In the genomic region with DNA sequence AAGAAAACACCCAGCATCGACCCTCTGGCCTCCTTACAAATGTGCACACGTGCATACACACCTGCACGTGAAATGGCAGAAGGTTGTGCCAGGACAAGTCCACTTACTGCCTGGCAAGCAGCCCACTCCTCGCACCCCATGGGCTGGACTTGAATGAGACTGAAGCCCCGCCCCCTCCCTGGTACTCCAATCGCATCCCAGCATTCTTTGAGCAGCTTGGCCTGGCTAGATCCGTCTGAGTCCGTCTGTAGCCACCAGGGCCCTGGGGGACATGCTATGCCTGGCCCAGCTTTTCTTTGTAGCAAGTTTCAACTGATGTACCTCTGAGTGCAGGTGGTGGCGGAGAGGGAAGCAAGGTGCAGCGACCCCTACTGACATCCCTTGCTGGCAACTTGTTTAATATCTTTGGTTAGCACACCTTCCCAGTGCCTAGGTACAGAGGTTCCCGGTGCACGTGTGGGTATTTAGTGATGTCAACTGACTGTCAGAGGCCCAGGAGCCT, we compare ENCODE assay signal across 8 mouse cellular contexts. TPM values are rescaled to one million over a fixed set of nuclear protein-coding genes. Genes with fewer than 3 reads are reported as not detected.
DNase-seq lines count a peak whose midpoint lies in the region; ATAC-seq and TF ChIP-seq lines count a peak whose summit lies in the region.

No protein-coding gene starts in this region.

- no peak for TF ChIP-seq POLR2A in brain, embryonic 14.5 days (IDR thresholded peaks at IDR 0.05; ENCODE audit: borderline replicate concordance, extremely low read depth, insufficient read depth, insufficient read length, poor library complexity, severe bottlenecking)

- peaks cover 26% of the 10 kb centered on the region for H3K4me1 ChIP-seq in hindbrain, embryonic 10.5 days (replicated peaks)
- H3K4me1 ChIP-seq in hindbrain, embryonic 16.5 days (ENCODE audit: control insufficient read depth, insufficient read depth, low read depth, low read length), result peaks cover 10% of the 10 kb centered on the region
- peaks cover 55% of the 10 kb centered on the region for H3K4me1 ChIP-seq in heart, embryonic 12.5 days (replicated peaks)

- ATAC-seq in hindbrain, embryonic 16.5 days, result no peak
- peak; percentile 73 for ATAC-seq in heart, embryonic 12.5 days (ENCODE audit: insufficient number of reproducible peaks, low FRiP score)
- peak; percentile 37 for ATAC-seq in megakaryocyte, adult 5-6 weeks (ENCODE audit: poor library complexity, severe bottlenecking)

- peak overlapping the region; percentile 16; the same call in 1 of the 2 replicates for H3K4me3 ChIP-seq in hindbrain, embryonic 10.5 days
- H3K4me3 ChIP-seq in hindbrain, embryonic 16.5 days (ENCODE audit: low read length), result no peak overlapping the region
- no peak overlapping the region for H3K4me3 ChIP-seq in heart, embryonic 12.5 days

- no peak overlapping the region for H3K9ac ChIP-seq in hindbrain, embryonic 16.5 days (ENCODE audit: low read depth, low read length)
- no peak overlapping the region for H3K9ac ChIP-seq in heart, embryonic 12.5 days

- DNase-seq in hindbrain, embryonic 10.5 days (ENCODE audit: low spot score), result peak; percentile 68
- DNase-seq in brain, embryonic 14.5 days (ENCODE audit: low read depth), result peak; percentile 89
- DNase-seq in kidney, postnatal 14 days, result peak; percentile 85
- DNase-seq in splenic B cell, adult 2 months (ENCODE audit: low read depth, low spot score), result peak; percentile 61
- no peak for DNase-seq in left cerebral cortex, postnatal 25 days (ENCODE audit: low spot score in 2 of 2)

- no peaks in the 10 kb centered on the region for H3K9me3 ChIP-seq in hindbrain, embryonic 10.5 days
- no peaks in the 10 kb centered on the region for H3K9me3 ChIP-seq in hindbrain, embryonic 16.5 days (ENCODE audit: control insufficient read depth, low read length)
- no peaks in the 10 kb centered on the region for H3K9me3 ChIP-seq in heart, embryonic 12.5 days (replicated peaks)

- H3K4me2 ChIP-seq in hindbrain, embryonic 16.5 days (ENCODE audit: low read length), result no peak overlapping the region
- H3K4me2 ChIP-seq in heart, embryonic 12.5 days, result peak overlapping the region; percentile 46

- intact Hi-C loops in left cerebral cortex, postnatal 25 days (cut with DNase I), result no loop called here

- peaks cover 28% of the 10 kb centered on the region for H3K36me3 ChIP-seq in hindbrain, embryonic 10.5 days
- peaks cover 10% of the 10 kb centered on the region for H3K36me3 ChIP-seq in hindbrain, embryonic 16.5 days (ENCODE audit: control insufficient read depth, insufficient read depth, low read length)
- H3K36me3 ChIP-seq in heart, embryonic 12.5 days, result peaks cover 30% of the 10 kb centered on the region
- peaks cover 9% of the 10 kb centered on the region for H3K36me3 ChIP-seq in splenic B cell, adult 2 months (ENCODE audit: control insufficient read depth, insufficient read depth, low read length, poor library complexity, severe bottlenecking)

- 13% methylated on average over 12 of the region's 12 CpGs for WGBS in hindbrain, embryonic 10.5 days
- 8% methylated on average over 12 of the region's 12 CpGs for WGBS in hindbrain, embryonic 16.5 days
- WGBS in heart, embryonic 12.5 days, result 8% methylated on average over 12 of the region's 12 CpGs

- peaks cover 29% of the 10 kb centered on the region for H3K27me3 ChIP-seq in hindbrain, embryonic 10.5 days (ENCODE audit: insufficient read depth, poor library complexity, severe bottlenecking)
- no peaks in the 10 kb centered on the region for H3K27me3 ChIP-seq in hindbrain, embryonic 16.5 days (replicated peaks; ENCODE audit: control insufficient read depth, insufficient read depth, low read length)
- no peaks in the 10 kb centered on the region for H3K27me3 ChIP-seq in heart, embryonic 12.5 days (replicated peaks)
- no peaks in the 10 kb centered on the region for H3K27me3 ChIP-seq in splenic B cell, adult 2 months (ENCODE audit: control insufficient read depth, insufficient read depth, low read length, poor library complexity, severe bottlenecking)

- peak overlapping the region; percentile 10 for H3K27ac ChIP-seq in hindbrain, embryonic 10.5 days
- no peak overlapping the region for H3K27ac ChIP-seq in hindbrain, embryonic 16.5 days (ENCODE audit: low read depth, low read length)
- peak overlapping the region; percentile 88 for H3K27ac ChIP-seq in heart, embryonic 12.5 days (ENCODE audit: poor library complexity, severe bottlenecking)

- peak; percentile 35; the same call in 1 of the 2 replicates for TF ChIP-seq CTCF in brain, embryonic 14.5 days (IDR thresholded peaks at IDR 0.05; ENCODE audit: borderline replicate concordance, extremely low read depth, insufficient read depth, insufficient read length)

RNA-seq across cellular contexts. Expression of a gene that starts 12.3 kb away (rescaled TPM):
- polyA plus RNA-seq in hindbrain, embryonic 10.5 days (2016; fragmentation: Nextera tagmentation; extraction: Ambion mirVana), result 9.9 and 10.1 TPM in 2 replicates
- 12.1 and 13.0 TPM in 2 replicates for polyA plus RNA-seq in hindbrain, embryonic 16.5 days (2015; fragmentation: Nextera tagmentation; extraction: Ambion mirVana)
- polyA plus RNA-seq in brain, embryonic 14.5 days (2012; rRNA removed), result 12.6 and 13.6 TPM in 2 replicates
- 24.4 and 25.2 TPM in 2 replicates for polyA plus RNA-seq in heart, embryonic 12.5 days (2016; fragmentation: Nextera tagmentation; extraction: Ambion mirVana)
- total RNA-seq in megakaryocyte, adult 5-6 weeks (2015), result 9.7 and 10.1 TPM in 2 replicates
- total RNA-seq in megakaryocyte, adult 5-6 weeks (2017), result 18.2 and 20.9 TPM in 2 replicates
- 1 to 10 TPM; 6.8 TPM for total RNA-seq in left cerebral cortex, postnatal 25 days (2021)

RNA-seq across cellular contexts. Expression of a gene that starts 16.1 kb away (rescaled TPM):
- polyA plus RNA-seq in hindbrain, embryonic 10.5 days (2016; fragmentation: Nextera tagmentation; extraction: Ambion mirVana), result 1.5 and 1.8 TPM in 2 replicates
- polyA plus RNA-seq in hindbrain, embryonic 16.5 days (2015; fragmentation: Nextera tagmentation; extraction: Ambion mirVana), result 0.05 and 0.09 TPM in 2 replicates
- polyA plus RNA-seq in brain, embryonic 14.5 days (2012; rRNA removed), result 0.34 and 0.57 TPM in 2 replicates
- polyA plus RNA-seq in heart, embryonic 12.5 days (2016; fragmentation: Nextera tagmentation; extraction: Ambion mirVana), result 0.41 and 0.42 TPM in 2 replicates
- not detected in 2 replicates for total RNA-seq in megakaryocyte, adult 5-6 weeks (2015)
- total RNA-seq in megakaryocyte, adult 5-6 weeks (2017), result not detected in 2 replicates
- total RNA-seq in left cerebral cortex, postnatal 25 days (2021), result under 1 TPM in 1 of 2 experiments, not detected in 1; 0.48 TPM

RNA-seq across cellular contexts. Expression of a gene that starts 22.6 kb away (rescaled TPM):
- not detected in 2 replicates for polyA plus RNA-seq in hindbrain, embryonic 10.5 days (2016; fragmentation: Nextera tagmentation; extraction: Ambion mirVana)
- not detected in 2 replicates for polyA plus RNA-seq in hindbrain, embryonic 16.5 days (2015; fragmentation: Nextera tagmentation; extraction: Ambion mirVana)
- polyA plus RNA-seq in brain, embryonic 14.5 days (2012; rRNA removed), result 0.53 TPM in 1 of 2 replicates, not detected in the other
- polyA plus RNA-seq in heart, embryonic 12.5 days (2016; fragmentation: Nextera tagmentation; extraction: Ambion mirVana), result not detected in 2 replicates
- total RNA-seq in megakaryocyte, adult 5-6 weeks (2015), result not detected in 2 replicates
- 0.18 TPM in 1 of 2 replicates, not detected in the other for total RNA-seq in megakaryocyte, adult 5-6 weeks (2017)
- total RNA-seq in left cerebral cortex, postnatal 25 days (2021), result not detected

RNA-seq across cellular contexts. Expression of a gene that starts 23.0 kb away (rescaled TPM):
- 97.5 and 97.7 TPM in 2 replicates for polyA plus RNA-seq in hindbrain, embryonic 10.5 days (2016; fragmentation: Nextera tagmentation; extraction: Ambion mirVana)
- 70.7 and 73.0 TPM in 2 replicates for polyA plus RNA-seq in hindbrain, embryonic 16.5 days (2015; fragmentation: Nextera tagmentation; extraction: Ambion mirVana)
- polyA plus RNA-seq in brain, embryonic 14.5 days (2012; rRNA removed), result 50.6 and 73.4 TPM in 2 replicates
- polyA plus RNA-seq in heart, embryonic 12.5 days (2016; fragmentation: Nextera tagmentation; extraction: Ambion mirVana), result 39.1 and 42.3 TPM in 2 replicates
- total RNA-seq in megakaryocyte, adult 5-6 weeks (2015), result 17.6 and 18.3 TPM in 2 replicates
- total RNA-seq in megakaryocyte, adult 5-6 weeks (2017), result 15.2 and 15.6 TPM in 2 replicates
- 10 to 100 TPM; 20.5 to 21.0 TPM for total RNA-seq in left cerebral cortex, postnatal 25 days (2021)

RNA-seq across cellular contexts. Expression of a gene that starts 28.2 kb away (rescaled TPM):
- polyA plus RNA-seq in hindbrain, embryonic 10.5 days (2016; fragmentation: Nextera tagmentation; extraction: Ambion mirVana), result 34.8 and 39.0 TPM in 2 replicates
- 27.1 and 32.6 TPM in 2 replicates for polyA plus RNA-seq in hindbrain, embryonic 16.5 days (2015; fragmentation: Nextera tagmentation; extraction: Ambion mirVana)
- 56.5 and 72.9 TPM in 2 replicates for polyA plus RNA-seq in brain, embryonic 14.5 days (2012; rRNA removed)
- 24.2 and 32.7 TPM in 2 replicates for polyA plus RNA-seq in heart, embryonic 12.5 days (2016; fragmentation: Nextera tagmentation; extraction: Ambion mirVana)
- 25.5 and 41.7 TPM in 2 replicates for total RNA-seq in megakaryocyte, adult 5-6 weeks (2015)
- 15.9 and 31.2 TPM in 2 replicates for total RNA-seq in megakaryocyte, adult 5-6 weeks (2017)
- 10 to 100 TPM; 82.7 to 91.5 TPM for total RNA-seq in left cerebral cortex, postnatal 25 days (2021)

Comparison
In these comparisons a context has a peak if more than half of its experiments do, and no peak if none do; other contexts are left out.
1. DNase-seq: peak in hindbrain, embryonic 10.5 days (single experiment), brain, embryonic 14.5 days (single experiment), kidney, postnatal 14 days (single experiment) and splenic B cell, adult 2 months (single experiment); none in left cerebral cortex, postnatal 25 days (0 of 2).